Mouse (Mus musculus) lung, adult 18-20 months (tissue): ENCODE measurements around the gene Arl15.

ENCODE experiments used
- DNase-seq, 2 experiments: peaks; one replicate each; pipeline ENCODE4 v3.0.0; 2022; ENCODE audit warnings: mixed read lengths in 2 of 2

The Arl15 gene

DNA sequence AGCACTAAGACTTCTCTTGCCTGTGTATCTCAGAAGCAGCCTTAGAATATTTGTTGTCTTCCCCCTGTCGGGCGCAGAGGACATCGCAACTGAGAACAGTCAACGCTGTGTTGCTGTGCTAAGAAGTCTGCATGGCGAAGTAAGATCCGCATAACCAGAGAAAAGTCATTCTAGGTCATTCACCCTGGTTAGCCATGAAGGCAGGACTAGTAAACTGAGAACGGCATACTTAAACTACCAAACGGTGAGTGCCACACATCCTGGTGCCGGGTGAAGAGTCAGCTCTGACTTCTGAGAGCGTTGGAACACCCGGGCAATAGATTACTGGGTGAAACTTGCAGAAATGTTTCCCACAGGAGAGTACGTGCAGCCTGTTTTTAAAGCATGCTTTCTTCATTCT, 320.3 kb downstream of the Arl15 start:
- DNase-seq = no peak

DNA sequence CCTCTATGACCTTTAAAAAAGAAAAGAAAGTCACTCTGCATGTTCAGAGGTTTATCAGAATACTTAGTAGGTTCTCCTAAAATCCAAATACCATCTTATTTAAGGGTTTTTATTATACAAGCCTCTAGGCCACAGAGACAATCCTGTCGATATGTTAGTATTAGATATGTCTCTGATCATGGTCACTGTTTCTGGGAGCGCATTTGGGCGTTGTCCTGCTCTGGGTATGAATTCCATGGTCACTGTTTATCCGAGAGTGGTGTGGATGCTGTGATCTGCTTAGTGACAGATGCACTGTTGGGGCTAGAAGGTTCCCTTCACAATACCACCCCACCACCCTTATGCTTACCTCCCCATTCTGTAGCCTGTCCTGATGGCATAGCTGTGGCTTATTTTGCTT, 320.8 kb downstream of the Arl15 start:
- no peak for DNase-seq

GRCm38 (mm10) chr13:114118104-114118830, 324.0 kb downstream of the Arl15 start:
- no peak for DNase-seq

GRCm38 (mm10) chr13:114119816-114120215, 325.5 kb downstream of the Arl15 start:
- DNase-seq = no peak

- DNase-seq = no peak
Measured at GRCm38 (mm10) chr13:114121591-114121990, 327.3 kb downstream of the Arl15 start.

DNA sequence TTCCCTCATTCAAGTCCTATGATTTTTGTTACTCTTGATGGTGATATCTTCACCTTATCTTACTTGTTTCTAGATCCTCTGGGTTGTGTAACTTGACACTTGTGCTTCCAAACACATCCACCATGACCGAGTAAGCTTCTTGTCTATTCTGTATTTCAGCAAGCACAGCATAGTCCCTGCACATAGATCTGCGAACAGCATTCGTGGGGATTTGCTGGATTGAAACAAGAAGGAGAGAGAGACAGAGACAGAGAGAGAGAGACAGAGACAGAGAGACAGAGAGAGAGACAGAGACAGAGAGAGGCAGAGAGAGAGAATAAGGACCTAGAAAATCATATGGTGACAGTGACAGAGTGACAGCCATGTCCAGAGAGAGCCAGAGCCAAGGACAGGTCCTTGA, 329.1 kb downstream of the Arl15 start:
- DNase-seq = no peak

- DNase-seq = no peak
Measured at GRCm38 (mm10) chr13:114124385-114124784, 330.1 kb downstream of the Arl15 start.

DNA sequence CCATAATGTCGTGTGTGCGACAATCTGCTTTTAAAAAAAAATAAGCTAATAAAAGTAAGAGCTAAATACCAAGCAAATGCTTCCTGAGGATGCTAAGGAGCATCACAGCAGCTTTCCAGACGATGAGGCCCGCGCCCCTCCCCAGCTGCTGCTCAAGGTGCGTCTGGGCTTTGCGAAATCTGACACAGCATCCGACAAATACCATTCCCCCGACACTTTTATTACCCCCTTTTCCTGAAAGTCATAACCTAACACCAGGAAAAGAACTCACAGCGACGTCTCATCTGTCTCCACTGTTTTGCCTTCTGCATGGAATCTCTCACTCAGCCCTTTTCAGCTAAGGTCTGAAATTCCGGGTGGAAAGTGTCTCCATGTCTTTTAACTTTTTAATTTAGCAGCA, 330.7 kb downstream of the Arl15 start:
- DNase-seq = no peak

- DNase-seq = no peak
Measured at GRCm38 (mm10) chr13:114128366-114128765, 334.1 kb downstream of the Arl15 start.

DNA sequence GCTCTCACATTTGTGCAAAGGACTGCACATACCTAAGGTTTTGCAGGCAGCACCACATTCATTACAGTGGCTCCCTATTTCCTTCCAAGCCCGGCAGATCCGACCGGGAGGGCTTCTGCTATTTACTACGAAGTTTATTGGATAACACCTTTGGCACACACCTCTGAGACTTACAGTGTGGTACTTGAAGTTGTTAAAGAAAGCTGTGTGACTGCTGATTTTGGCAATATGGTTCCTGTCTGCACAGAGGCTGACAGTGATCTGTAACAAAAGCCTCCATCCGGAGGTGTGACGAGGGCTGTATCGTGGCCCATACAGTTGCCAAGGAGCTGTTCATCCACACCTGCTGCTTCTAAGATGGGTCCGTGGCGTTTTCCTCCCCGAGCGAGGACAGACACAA, 335.7 kb downstream of the Arl15 start:
- no peak for DNase-seq

- DNase-seq = no peak
Measured at GRCm38 (mm10) chr13:114130566-114131319, 336.4 kb downstream of the Arl15 start.

- DNase-seq = no peak
Measured at GRCm38 (mm10) chr13:114138921-114139320, 344.6 kb downstream of the Arl15 start.

DNA sequence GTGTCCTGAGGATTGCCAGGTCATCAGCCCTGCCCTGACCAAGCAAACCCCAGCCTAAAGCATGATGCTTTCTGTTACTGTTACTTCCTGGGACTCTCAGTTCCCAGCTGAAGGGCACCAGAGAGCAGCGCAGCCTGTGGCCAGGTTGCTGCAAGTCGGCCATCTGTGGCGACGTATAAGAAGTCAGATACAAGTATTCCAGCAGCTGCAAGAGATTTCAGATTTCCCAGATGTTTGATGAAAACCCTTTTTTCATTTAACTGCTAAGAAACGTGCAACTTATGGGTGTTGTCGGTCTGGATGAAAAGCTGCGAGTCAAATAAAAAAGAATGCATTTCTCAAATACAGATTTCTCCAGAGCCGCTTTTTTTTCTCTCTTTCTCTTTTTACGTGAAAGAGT, 345.3 kb downstream of the Arl15 start:
- DNase-seq = no peak

DNA sequence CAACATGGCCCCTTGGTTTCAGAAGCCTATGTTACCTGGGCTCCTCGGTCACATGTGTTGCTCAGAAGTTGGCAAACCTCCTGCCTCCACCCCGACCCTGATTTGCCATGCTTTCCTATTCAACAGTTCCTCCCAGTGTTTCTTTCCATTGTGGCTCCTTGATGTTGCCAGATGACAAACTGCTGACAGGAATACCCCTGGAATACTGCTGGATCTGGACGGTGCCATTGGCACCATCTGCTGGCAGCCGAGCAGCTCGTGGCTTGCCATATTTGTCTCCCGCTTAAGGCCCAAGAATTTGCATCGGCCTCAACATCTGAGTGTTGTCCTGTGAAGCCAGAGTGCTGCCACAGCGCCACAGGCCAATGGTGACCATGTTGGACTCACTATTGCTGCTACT, 348.5 kb downstream of the Arl15 start:
- no peak for DNase-seq

GRCm38 (mm10) chr13:114143247-114143646, 348.9 kb downstream of the Arl15 start:
- DNase-seq = no peak

GRCm38 (mm10) chr13:114144052-114145046, 350.0 kb downstream of the Arl15 start:
- DNase-seq = no peak

GRCm38 (mm10) chr13:114145249-114145648, 350.9 kb downstream of the Arl15 start:
- no peak for DNase-seq

DNA sequence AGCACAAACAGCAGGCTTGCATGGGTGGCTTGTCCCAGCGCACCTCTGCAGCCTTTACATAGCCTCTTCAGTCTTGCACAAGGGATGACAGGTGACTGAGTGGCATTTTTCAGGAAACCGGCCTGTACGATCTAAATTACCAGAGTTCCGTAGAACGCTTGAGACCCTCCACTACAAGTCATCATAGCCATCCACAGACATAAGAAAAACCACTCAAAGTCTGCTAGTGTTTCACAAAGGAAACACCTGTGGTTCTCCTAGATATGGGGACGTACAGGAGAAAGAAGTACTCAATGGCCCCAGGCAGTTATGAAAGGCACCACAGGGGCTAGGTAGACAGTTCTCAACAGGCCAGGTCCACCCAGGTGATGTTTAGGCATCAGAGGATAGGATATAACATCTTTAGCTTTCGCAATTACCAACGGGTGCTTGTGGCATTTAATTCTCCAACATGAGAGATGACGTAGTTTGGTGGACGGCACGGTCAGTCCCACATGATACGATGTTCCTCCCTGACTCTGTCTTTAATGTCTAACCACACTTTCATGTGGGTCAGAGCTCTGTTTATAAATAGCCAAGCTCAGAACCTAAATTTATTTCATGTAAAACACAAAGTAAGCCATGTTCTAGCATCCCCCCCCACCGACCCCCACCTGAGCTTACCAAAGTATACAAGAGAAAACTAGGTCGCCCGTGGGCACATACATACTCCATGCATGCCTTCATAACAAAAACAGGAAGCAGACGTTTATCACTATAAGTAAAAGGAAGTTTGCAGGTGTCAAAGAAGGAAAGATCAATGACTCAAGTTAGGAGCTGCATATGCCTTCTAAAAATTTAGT, 356.8 kb downstream of the Arl15 start:
- DNase-seq = no peak

DNA sequence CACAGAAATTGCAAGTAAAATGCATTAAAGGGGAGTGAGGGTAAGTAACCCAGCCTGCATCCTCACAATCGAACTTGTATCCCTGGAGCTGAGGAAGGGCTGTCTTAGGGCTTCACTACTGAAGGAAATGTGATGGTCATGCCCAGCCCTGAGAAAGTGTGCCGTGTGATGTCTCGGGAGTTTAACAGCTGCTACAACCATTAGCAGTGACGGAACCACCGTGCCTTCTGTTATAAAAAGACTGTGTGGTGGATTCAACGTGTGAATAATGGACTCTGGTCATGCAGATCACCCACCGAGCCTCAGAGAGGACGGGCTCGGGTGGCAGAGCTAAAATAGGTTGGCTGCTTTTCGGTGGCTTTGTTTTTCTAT, 357.4 kb downstream of the Arl15 start:
- no peak for DNase-seq

DNA sequence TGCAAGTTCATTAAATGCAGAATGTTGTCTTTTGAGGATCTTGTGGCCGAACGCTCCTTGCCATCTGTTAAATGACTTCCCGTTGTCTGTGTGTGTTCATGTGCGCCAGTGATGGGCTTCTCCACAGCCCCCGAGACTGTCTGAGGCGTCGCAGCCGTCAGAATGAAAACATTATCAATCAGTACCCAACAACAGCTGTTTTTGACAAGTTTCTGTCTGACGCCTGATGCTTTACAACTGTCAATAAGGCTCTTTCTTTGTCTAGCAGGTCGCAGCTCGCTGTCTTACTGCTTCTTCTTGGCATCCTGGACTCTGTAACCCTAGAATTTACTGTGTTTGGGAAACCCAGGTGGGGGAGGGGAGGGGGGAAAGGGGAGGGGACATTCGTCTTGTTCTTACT, 362.4 kb downstream of the Arl15 start:
- DNase-seq = no peak

- DNase-seq = no peak
Measured at GRCm38 (mm10) chr13:114158111-114158730, 363.9 kb downstream of the Arl15 start.
